21 mouse cellular contexts compared by ENCODE assay signal in the genomic region with DNA sequence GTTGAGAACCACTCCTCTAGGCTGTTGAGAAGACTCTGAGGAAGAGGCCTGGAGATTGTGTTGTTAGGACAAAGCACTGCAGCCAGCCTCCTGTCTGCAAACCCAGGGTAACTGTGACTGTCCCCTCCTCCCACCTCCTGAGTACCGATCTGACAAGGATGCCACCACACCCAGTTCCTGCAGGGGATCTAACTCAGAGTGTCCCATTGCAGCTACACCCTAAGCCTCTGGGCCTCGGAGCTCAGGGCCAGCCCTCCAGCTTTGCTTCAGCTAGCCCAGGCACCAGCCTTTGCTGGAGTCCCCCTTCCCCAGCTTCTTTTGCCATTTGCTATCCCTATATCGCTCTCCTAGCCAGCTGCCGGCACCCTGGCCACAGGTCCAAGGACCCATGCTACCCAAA. TPM values are rescaled to one million over a fixed set of nuclear protein-coding genes. Genes with fewer than 3 reads are reported as not detected.
DNase-seq lines count a peak whose midpoint lies in the region; ATAC-seq and TF ChIP-seq lines count a peak whose summit lies in the region.
"Had no signal": no experiment of that assay in that cellular context is flagged by ENCODE, and none has a peak within 500 bp of the region (broad histone marks: within the 10 kb centered on the region; RNA-seq: fewer than 3 reads in every experiment).

No protein-coding gene starts in this region.

- no peak overlapping the region for H3K4me3 ChIP-seq in hindbrain, embryonic 10.5 days
- H3K4me3 ChIP-seq in hindbrain, embryonic 11.5 days (ENCODE audit: low read depth, low read length), result no peak overlapping the region
- H3K4me3 ChIP-seq in thymus, adult 2 months (ENCODE audit: control insufficient read depth, insufficient read depth, low read length), result no peak overlapping the region; the same call in 1 of the 2 replicates
- H3K4me3 ChIP-seq: embryonic facial prominence, embryonic 13.5 days; gastrocnemius, adult 2 months; heart, embryonic 13.5 days; limb, embryonic 10.5 days; megakaryocyte, embryonic 14.5 days had no signal

- TF ChIP-seq POLR2A in thymus, adult 2 months (IDR thresholded peaks at IDR 0.05; ENCODE audit: control insufficient read depth, extremely low read depth, insufficient read depth, low read length, poor library complexity), result no peak

- peak overlapping the region; percentile 82 for H3K27ac ChIP-seq in hindbrain, embryonic 10.5 days
- no peak overlapping the region for H3K27ac ChIP-seq in hindbrain, embryonic 11.5 days (ENCODE audit: low read depth, low read length)
- H3K27ac ChIP-seq in thymus, adult 2 months (ENCODE audit: control insufficient read depth, insufficient read depth, low read length), result peak overlapping the region; percentile 90
- H3K27ac ChIP-seq: embryonic facial prominence, embryonic 13.5 days; gastrocnemius, adult 2 months; heart, embryonic 13.5 days had no signal

- H3K9me3 ChIP-seq in hindbrain, embryonic 10.5 days, result no peaks in the 10 kb centered on the region
- no peaks in the 10 kb centered on the region for H3K9me3 ChIP-seq in hindbrain, embryonic 11.5 days (ENCODE audit: control insufficient read depth, low read length)
- H3K9me3 ChIP-seq: embryonic facial prominence, embryonic 13.5 days; heart, embryonic 13.5 days; limb, embryonic 10.5 days; megakaryocyte, embryonic 14.5 days had no signal

- DNase-seq in hindbrain, embryonic 10.5 days (ENCODE audit: low spot score), result no peak
- no peak for DNase-seq in hindbrain, embryonic 11.5 days (ENCODE audit: low spot score)
- peak; percentile 43 for DNase-seq in CD4-positive helper T cell, adult 2 months (ENCODE audit: low read depth, low spot score)
- DNase-seq in ES-CJ7 (ENCODE audit: low read depth, low spot score), result peak; percentile 39
- peak; percentile 43 for DNase-seq in thymus, adult 2 months
- no peak for DNase-seq in right cerebral cortex, postnatal 25 days
- no peak for DNase-seq in gastrocnemius, postnatal 36 days
- no peak for DNase-seq in B cell, adult 2 months
- DNase-seq: adrenal gland, adult 2 months; cerebellum, adult 9-11 months; gastrocnemius, adult 2 months; heart, adult 11 months; heart, postnatal 36 days; kidney, adult 8-10 months; kidney, postnatal 14 days; liver, postnatal 0 days; lung, postnatal 10 days had no signal

- peak; percentile 22; the same call in 1 of the 2 replicates for TF ChIP-seq CTCF in thymus, adult 2 months (IDR thresholded peaks at IDR 0.05; ENCODE audit: borderline replicate concordance, control insufficient read depth, extremely low read depth, insufficient read depth, low read length, poor library complexity)

- peaks cover 74% of the 10 kb centered on the region for H3K4me1 ChIP-seq in hindbrain, embryonic 10.5 days (replicated peaks)
- H3K4me1 ChIP-seq in hindbrain, embryonic 11.5 days (replicated peaks; ENCODE audit: control insufficient read depth, insufficient read depth, low read length), result peaks cover 26% of the 10 kb centered on the region
- peaks cover 78% of the 10 kb centered on the region for H3K4me1 ChIP-seq in thymus, adult 2 months (replicated peaks; ENCODE audit: control insufficient read depth, insufficient read depth, low read length)

- no peak for ATAC-seq in hindbrain, embryonic 11.5 days (ENCODE audit: low FRiP score)
- ATAC-seq: liver, postnatal 0 days had no signal

- H3K4me2 ChIP-seq in hindbrain, embryonic 11.5 days (replicated peaks; ENCODE audit: low read depth, low read length), result no peak overlapping the region
- H3K4me2 ChIP-seq: embryonic facial prominence, embryonic 13.5 days; heart, embryonic 13.5 days had no signal

- H3K36me3 ChIP-seq in hindbrain, embryonic 10.5 days, result no peaks in the 10 kb centered on the region
- no peaks in the 10 kb centered on the region for H3K36me3 ChIP-seq in hindbrain, embryonic 11.5 days (ENCODE audit: control insufficient read depth, insufficient read depth, low read length)
- no peaks in the 10 kb centered on the region for H3K36me3 ChIP-seq in thymus, adult 2 months (ENCODE audit: control insufficient read depth, insufficient read depth, low read length)
- H3K36me3 ChIP-seq: embryonic facial prominence, embryonic 13.5 days; heart, embryonic 13.5 days; limb, embryonic 10.5 days had no signal

- peaks cover 28% of the 10 kb centered on the region for H3K27me3 ChIP-seq in hindbrain, embryonic 10.5 days (ENCODE audit: insufficient read depth, poor library complexity, severe bottlenecking)
- H3K27me3 ChIP-seq in hindbrain, embryonic 11.5 days (ENCODE audit: control insufficient read depth, insufficient read depth, low read length), result no peaks in the 10 kb centered on the region
- H3K27me3 ChIP-seq in thymus, adult 2 months (ENCODE audit: control insufficient read depth, insufficient read depth, low read length), result no peaks in the 10 kb centered on the region
- H3K27me3 ChIP-seq: embryonic facial prominence, embryonic 13.5 days had no signal

- intact Hi-C loops in gastrocnemius, postnatal 36 days (cut with DNase I), result no loop called here

- H3K9ac ChIP-seq in hindbrain, embryonic 11.5 days (ENCODE audit: low read depth, low read length), result no peak overlapping the region
- H3K9ac ChIP-seq: embryonic facial prominence, embryonic 13.5 days; heart, embryonic 13.5 days; liver, postnatal 0 days had no signal

- 52% methylated on average over 4 of the region's 4 CpGs for WGBS in hindbrain, embryonic 10.5 days
- 61% methylated on average over 4 of the region's 4 CpGs for WGBS in hindbrain, embryonic 11.5 days
- 38% methylated on average over 4 of the region's 4 CpGs for WGBS in thymus, adult 2 months

RNA-seq across cellular contexts. Expression of a gene that starts 22.7 kb away (rescaled TPM):
- polyA plus RNA-seq in hindbrain, embryonic 10.5 days (2016; fragmentation: Nextera tagmentation; extraction: Ambion mirVana), result 15.0 and 15.6 TPM in 2 replicates
- 11.5 and 11.6 TPM in 2 replicates for polyA plus RNA-seq in hindbrain, embryonic 11.5 days (2014; fragmentation: Nextera tagmentation; extraction: Ambion mirVana)
- polyA plus RNA-seq in thymus, adult 2 months (2012; rRNA removed), result 36.8 and 40.9 TPM in 2 replicates
- under 1 TPM; 0.44 to 0.77 TPM for total RNA-seq in gastrocnemius, postnatal 36 days (2021)

Comparison
In these comparisons a context has a peak if more than half of its experiments do, and no peak if none do; other contexts are left out.
1. DNase-seq: peak in CD4-positive helper T cell, adult 2 months (single experiment), ES-CJ7 (single experiment) and thymus, adult 2 months (single experiment); none in hindbrain, embryonic 10.5 days (single experiment), hindbrain, embryonic 11.5 days (single experiment), right cerebral cortex, postnatal 25 days (single experiment), gastrocnemius, postnatal 36 days (0 of 2) and B cell, adult 2 months (0 of 2).